Mouse (Mus musculus) kidney, postnatal 36 days (tissue): ENCODE results near the gene Armh3.

Experiments used
- DNase-seq, 2 experiments: peaks; one replicate each; pipeline ENCODE4 v3.0.0; 2021 to 2022; ENCODE audit warnings: mixed read lengths in 2 of 2

Armh3 gene

DNA sequence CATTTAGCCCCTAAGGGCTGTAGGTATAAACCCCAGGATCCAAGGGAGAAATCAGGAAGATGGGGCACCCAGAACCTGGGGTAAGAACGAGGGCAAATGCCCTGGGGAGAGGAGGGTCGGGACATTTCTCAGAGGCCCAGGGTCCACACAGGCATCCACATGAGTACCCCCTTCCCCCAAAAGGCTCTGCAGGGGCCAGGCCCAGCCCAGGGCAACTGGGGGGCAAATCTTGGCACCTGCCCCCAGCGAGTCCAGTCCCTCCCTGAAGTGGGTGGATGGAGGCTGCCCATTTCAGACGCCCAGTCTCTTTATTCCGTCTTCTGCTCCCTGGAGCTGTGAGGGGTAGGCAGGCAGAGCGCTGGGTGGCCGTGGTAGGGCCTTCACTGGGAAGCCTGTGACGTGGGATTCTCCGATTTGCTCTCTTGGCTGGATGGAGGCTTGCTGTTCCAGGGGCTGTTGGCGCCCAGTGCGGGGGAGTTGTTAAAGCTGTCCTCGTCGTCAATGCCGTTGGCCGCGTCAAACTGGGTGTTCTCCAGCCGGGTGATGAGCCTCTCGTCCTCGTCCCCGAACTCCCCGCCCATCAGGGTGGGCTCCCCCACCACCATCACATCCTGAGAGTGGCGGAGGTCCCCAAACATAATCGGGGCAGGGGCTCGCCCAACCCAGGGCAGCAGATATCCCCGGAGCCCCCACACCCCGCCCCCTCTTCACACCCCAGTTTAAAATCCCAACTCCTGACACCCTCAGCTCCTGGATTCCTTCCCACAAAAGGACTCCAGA, 34.6 kb upstream of the Armh3 start:
- DNase-seq, result no peak

DNA sequence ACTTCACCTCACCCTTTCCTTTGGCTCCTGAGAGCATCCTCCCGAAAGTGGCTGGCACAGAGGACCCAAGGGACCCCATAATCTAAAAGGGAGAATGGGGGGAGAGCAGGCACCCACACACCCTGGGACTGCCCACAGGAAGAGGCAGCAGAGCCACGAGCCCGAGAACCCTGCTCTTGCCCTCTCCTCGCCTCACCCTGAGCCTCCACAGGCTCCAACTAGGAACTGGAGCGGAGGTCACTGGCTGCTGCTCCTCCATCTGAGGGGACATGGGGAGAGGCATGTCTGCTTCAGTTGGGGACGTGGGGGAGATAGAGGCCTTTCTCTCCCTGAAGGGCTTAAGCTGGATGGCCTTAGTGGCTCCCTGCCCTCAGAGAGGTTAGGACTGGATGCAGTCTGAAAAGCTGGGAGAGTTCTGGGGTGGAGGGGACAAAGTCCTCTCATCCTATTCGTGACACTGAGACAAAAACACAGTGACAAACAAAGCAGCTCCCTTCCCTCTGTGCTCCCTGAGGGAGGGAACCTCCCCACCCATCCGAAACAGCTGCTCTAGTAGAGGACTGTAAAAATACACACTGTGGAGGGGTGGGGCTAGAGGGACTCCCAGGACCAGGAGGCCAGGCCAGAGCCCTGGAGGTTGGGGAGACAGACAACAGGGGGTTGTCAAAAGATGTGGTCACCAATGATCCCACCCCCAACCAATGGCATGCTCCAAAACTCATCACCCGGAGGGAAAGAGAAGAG, 33.6 kb upstream of the Armh3 start:
- DNase-seq, result no peak

DNA sequence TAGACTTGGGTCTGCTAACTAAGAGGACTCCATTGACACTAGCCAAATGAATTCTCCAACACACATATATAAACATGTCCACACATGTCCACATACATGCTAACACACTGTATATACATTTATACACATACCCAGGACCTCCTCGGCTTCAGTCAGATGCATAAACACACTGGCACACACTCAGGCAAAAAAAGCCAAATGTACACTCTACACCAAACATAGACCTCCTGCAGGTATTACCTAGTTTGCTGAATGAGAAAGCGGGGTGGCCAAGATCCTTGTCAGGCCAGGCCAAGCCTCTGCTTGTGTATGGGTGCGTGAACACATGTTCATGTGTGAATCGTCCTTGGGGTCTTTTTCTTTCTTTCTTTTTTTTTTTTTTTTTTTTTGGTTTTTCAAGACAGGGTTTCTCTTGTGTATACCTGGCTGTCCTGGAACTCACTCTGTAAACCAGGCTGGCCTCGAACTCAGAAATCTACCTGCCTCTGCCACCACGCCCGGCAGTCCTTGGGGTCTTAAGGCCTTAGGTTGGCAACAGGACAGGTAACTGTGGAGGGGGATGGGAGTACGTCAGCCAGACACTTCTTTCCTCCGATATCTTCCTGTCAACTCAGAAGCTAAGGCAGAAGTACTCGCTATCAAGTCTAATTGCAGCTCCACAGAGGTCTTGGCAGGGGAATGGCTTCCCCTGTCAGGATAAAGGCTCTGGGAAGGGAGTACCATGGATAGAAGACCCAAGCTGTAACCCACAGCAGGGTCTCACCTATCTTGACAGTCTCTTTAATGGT, 32.1 kb upstream of the Armh3 start:
- DNase-seq, result no peak

DNA sequence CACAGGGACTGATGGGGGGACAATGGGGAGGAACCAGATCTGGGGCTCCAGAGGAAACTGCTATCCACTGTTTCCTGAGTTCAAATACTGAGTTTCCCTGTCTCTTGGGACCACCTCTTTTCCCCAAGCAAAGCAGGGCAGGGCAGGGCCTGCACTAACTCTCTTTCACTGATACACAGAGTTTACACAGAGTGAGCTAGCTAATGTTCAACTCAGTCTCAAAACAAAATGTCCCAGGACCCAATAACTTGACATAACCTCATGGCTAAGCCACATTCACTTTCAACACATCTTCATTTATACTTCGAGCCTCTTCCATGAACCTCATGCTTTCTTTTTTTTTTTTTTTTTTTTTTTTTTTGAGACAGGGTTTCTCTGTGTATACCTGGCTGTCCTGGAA, 31.4 kb upstream of the Armh3 start:
- no peak for DNase-seq

DNA sequence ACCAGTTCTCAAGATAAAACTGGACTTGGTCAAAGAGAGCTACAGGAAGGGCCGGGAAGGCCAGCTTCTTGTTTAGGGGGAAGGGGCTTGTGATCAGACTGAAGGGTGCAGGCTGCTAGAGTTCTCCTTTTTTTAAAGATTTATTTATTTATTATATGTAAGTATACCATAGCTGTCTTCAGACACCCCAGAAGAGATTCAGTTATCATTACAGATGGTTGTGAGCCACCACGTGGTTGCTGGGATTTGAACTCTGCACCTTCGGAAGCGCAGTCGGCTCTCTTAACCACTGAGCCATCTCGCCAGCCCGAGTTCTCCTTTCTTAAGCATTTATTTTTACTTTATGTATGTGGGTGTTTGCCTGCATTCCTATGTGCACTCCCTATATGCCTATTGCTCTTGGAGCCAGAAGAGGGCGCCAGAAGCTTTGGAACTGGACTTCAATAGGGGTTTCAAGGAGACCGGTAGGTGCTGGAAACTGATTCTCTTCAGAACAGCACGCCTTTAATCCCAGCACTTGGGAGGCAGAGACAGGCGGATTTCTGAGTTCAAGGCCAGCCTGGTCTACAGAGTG, 30.5 kb upstream of the Armh3 start:
- DNase-seq, result no peak

DNA sequence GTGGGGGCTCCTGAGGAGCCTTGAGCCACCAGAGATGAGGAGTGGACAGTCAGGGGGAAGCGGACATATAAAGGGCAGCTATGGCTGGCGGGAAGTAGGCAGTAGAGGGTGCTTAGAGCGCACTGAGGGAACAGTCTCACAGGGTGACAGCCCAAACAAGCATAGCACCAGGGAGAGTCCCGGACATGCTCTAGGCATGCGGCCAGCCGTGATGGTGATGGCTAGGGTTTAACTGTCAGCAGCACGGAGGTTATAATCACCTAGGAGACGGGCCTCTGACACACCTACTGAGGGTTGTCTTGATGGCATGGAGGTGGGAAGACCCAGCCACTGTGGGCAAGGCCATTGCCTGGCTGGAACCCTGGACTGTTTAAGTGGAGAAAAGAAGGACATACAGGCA, 28.3 kb upstream of the Armh3 start:
- DNase-seq, result no peak

DNA sequence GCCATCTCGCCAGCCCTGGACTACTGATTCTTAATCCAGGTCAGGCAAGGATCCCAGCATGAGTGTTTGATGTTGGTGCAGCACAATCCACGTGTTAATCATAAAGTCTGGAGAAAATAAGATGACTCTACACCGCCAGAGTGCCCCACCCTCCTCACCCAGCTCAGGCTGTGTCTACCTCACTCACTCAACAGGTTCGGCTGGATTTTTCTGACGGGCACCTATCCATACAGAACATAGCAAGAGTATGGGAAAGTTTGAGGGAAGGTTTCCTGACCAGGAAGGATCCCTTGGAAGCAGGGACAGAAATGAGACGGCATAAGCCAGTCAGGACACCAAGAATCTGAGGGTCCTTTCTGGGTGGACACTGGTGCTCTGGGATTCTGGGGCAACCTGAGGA, 26.7 kb upstream of the Armh3 start:
- no peak for DNase-seq

DNA sequence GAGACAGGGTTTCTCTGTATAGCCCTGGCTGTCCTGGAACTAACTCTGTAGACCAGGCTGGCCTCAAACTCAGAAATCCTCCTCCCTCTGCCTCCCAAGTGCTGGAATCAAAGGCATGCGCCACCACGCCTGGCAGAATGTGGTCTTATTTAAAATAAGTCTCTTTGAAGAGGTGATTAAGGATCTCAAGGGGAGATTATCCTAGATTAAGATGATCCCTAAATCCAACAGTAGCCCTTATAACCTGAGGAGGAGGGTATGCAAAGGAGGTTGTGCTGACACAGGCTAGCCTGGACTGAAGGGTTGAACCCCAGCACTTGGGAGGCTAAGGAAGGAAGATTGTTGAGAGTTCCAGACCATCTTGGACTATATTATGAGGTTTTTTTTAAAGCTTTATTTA, 17.7 kb upstream of the Armh3 start:
- no peak for DNase-seq

DNA sequence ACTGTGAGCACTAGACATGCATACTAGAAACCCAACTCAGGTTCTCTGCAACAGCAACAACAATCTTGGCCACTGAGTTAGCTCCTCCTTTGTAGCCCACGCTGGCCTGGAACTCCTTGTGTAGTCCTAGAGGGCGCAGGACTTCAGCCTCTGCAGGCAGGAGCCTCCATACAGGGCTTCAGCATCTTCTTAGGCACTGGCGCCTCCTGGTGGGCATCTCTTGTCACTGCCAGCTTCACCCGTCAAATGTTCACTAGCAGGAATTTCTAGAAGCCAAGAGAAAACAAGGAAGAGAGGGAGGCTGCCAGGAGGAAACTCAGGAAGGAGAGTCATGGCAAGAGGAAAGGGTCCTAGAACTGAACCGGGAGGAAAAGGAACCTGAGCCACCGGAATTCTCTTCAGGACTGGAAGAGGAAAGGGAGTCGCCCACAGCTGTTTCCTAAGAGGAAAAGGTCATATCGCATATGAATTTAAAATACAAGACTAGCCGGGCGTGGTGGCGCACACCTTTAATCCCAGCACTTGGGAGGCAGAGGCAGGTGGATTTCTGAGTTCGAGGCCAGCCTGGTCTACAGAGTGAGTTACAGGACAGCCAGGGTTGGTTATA, 16.4 kb upstream of the Armh3 start:
- DNase-seq, result peak; percentile 94 to 97

DNA sequence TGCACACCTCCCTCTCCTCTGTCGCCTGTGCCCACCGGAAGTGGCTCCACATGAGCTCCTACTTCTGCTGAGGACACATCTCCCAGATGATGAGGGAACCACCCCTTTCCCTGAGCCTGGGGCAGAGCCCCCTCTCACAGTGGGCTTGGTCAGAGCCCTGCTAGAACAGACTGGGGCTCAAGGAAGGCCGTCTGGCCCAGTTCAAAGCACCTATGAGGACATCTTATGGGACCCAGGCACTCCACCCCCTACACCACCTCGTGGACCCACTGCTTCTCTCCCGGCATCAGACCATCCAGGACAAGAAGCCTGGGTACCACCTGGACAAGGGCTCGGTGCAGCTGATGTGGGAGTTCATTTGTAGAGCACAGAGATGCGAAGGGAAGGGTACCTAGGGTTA, 7.4 kb upstream of the Armh3 start:
- DNase-seq, result no peak

DNA sequence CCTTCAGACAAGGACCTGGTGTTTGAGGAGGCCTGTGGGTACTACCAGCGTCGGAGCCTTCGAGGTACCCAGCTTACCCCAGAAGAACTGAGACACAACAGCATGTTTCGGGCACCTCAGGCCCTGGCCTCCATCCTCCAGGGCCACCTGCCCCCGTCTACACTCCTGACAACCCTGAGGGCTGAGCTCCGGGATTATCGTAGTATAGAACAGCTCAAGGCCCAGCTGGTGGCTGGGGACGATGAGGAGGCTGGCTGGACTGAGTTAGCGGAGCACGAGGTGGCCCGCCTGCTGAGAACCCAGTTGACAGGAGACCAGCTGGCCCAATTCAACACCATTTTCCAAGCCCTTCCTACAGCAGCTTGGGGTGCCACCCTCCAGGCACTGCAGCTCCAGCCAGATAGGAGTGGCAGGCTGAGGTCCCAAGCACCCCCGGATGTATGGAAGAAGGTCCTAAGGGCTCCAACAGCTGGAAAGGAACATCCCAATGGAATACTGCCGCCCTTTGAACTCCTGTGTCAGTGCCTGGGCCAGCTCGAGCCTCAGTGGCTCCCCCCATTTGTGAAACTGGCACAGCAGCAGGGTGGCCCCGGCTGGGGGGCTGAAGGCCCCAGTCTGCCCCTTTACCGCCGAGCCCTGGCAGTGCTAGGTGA, 6.7 kb upstream of the Armh3 start:
- no peak for DNase-seq

DNA sequence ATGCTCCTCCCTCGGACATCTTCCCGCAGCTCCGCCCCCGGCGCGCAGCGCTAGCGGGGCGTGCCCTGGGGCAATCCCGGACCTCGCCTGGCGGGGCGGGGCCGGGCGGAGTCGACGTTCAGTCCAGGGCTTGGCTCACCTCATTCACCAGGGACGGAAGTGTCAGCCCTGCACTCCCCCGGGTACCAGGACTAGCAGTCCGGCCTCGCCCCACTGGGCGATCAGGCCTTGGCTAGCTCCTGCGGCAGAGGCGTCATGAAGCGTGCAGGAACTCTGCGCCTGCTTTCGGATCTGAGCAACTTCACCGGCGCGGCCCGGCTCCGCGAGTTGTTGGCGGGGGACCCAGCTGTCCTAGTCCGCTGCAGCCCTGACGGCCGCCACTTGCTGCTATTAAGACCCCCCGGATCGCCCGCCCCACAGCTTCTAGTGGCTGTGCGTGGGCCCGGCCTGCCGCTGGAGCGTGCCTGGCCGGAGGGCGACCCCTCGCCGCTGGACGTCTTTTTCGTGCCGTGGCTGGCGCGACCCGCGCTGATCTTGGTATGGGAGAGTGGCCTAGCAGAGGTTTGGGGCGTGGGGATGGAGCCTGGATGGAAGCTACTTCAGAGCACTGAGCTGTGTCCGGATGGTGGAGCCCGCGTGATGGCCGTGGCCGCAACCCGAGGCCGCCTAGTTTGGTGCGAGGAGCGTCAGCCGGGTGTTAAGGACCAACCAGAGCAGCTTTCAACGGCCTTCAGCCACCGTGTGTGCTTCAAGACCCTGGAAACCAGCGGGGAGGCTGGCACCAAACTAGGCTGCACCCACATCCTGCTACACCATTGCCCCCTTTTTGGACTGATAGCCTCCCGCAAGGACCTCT, 5.3 kb upstream of the Armh3 start, which contains the start of gene Hps6:
TSS of gene Hps6 (plus strand) at position 138 of the 856 bp plus-strand sequence.
- DNase-seq, result peak; percentile 94 to 96

DNA sequence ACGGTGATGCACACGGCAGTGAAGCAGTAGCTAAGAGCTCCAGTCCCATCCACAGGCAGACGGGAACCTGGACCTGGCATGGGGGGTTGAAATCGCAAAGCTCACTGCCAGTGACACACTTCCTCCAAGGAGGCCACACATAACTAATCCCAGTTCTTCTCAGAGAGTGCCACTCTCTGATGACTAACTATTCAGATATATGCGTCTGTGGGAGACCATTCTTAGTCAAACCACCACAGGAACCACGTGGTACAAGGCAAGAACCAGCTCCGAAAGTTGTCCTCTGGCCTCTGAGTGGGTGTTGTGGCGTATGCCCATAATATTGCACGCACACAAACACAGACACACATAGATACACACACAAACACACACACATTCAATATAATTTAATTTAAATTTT, 4.0 kb upstream of the Armh3 start:
- no peak for DNase-seq

DNA sequence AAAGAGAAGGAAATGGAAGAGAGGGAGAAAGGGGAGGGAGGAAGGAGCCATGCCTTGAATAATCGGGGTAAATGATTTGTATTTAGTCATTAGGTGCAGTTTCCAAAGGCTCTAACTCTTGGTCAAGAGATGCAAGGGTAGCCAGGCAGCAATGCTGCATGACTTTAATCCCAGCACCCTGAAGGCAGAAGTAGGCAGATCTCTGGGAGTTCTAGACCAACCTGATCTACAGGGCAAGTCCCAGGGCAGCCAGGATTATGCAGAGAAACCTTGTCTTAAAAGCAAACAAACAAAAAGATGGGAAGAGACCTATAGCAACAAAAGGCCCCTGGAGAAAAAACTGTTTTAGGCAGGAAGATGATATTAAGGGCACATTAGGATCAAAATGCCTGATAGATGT, 1.1 kb upstream of the Armh3 start:
- no peak for DNase-seq

DNA sequence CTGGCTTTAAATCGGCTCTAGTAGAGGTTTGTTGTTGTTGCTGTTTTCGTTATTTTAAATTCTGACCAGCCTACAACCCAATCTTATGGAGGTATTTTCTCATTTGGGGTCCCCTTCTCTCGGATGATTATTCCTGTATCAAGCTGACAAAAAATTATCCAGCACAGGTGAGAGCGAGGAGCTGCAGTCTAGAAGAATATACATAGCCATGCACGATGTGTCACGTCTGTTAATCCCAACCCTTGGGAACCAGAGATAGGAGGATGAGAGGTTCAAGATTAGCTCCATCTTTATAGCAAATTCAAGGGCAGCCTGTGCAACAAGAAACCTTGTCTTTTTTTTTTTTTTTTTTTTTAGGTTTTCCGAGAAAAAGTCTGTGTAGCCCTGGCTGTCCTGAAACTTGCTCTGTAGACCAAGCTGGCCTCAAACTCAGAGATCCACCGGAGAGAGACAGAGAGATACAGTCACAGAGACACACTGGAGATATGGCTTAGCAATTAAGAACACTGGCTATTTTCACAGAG, 468 bp upstream of the Armh3 start:
- DNase-seq, result no peak

DNA sequence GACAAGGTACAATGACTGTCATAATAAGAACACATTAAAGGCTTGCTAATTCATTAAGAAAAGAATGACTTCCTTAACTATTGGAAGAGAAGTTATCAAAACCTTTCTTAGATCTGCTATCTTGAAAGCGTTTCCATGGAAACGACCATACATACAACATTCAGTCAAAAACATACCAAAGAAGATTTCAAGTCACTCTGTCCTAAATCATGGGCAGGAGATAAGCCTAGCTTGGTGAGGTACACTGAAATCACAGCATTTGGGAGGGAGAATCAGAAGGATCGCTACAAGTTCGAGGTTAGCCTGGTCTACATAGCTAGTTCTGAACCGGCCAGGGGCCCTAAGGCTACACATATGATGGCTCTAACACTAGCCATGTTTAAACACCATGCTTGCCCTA, 923 bp downstream of the Armh3 start:
- no peak for DNase-seq

DNA sequence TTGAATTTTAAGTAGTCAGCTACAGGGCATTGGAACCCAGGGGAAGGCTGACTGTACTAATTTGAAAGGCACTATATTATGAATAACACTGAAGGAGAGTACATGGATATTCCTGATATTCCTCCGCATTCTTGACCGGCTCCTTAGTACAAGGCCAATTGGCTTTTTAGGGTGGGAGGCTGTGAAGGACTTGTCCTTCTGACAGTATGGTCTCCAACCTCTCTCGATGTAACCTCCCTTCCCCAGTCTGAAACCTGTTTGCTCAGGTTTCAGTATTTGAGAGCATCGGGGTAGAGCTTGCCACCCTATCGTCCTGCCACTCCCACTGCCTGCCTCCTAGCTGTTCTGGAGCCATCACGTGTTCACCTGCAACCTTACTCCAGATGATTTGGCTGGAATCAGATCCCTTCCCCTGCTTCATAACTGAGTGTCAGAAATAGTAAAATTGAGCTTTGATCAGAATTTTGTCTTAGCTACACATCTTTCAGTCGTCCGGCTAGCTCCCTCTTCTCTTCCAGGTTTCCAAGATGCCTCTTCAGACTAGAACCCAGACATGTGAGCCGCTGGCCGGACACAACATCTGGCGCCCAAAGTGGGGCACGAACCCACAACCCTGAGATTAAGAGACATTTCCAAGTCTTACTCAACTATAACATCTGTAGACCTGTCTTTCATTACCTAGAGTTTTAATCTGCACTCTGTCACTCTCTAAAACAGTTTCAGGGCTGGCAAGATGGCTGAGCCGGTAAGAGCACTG, 4.1 kb downstream of the Armh3 start:
- DNase-seq, result peak; percentile 57 to 73

DNA sequence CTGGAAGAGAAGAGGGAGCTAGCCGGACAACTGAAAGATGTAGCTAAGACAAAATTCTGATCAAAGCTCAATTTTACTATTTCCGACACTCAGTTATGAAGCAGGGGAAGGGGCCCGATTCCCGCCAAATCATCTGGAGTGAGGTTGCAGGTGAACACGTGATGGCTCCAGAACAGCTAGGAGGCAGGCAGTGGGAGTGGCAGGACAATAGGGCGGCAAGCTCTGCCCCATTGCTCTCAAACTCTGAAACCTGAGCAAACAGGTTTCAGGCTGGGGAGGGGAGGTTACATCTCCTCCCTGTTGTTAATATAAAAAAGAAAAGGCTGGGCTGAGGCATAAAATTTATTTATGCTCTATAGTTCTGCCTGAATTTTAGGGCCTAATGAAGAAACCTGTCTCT, 4.8 kb downstream of the Armh3 start:
- peak; percentile 69 to 80 for DNase-seq

DNA sequence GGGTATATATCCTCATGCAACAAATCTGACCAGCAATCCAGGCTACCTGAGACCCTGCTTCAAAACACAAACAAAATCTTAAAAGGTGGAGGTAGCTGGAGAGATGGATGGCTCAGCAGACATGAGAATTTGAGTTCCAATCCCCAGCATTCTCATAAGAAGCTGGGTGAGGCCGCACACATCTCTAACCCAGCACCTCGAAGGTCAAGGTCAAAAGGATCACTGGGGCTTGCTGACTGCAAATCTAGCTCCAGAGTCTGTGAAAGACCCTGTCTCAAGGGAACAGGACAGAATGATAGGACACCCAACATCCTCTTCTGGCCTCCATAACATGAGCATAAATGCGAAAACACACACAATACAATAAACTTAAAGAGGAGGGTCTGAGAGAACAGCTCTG, 7.1 kb downstream of the Armh3 start:
- DNase-seq, result no peak

DNA sequence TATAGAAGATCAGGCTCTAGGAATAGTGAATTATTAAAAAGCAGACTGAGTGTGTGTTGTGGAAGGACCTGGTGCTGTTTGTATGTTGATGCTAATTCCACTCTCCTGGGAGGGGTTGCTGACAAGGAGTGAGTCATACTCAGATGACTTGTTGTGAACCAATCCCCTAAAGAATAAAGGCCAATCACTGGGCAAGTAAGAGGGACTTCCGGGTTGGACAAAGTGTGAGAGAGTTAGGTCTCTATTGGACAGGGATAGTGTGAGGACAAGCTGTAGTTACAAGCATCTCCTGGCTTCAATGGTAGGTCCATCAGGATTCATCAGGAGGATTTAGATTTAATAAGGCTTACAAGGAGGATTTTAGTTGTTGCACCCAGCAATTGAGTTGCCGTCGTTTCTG, 10.1 kb downstream of the Armh3 start:
- no peak for DNase-seq
